Mouse (Mus musculus): ENCODE results near the gene Ybx1. TPM values are rescaled to one million over a fixed set of nuclear protein-coding genes. Genes with fewer than 3 reads are reported as not detected.
"Not testable (repeated sequence)": the region's sequence is repeated elsewhere in the genome, so short reads cannot be mapped to it uniquely, and the experiment has no call there.

Gene Ybx1
- 100 to 1,000 TPM; 547 to 553 TPM for total RNA-seq (2021)
- long read RNA-seq, experiment 1, transcript Ybx1-201 (8 exons, 1,628 nt), result major isoform, 391 of 416 reads
- long read RNA-seq, experiment 1, partial matches to known transcripts, result 7 of 416 reads
- long read RNA-seq, experiment 1, other reads (novel, unspliced or antisense), result 17 of 416 reads
- long read RNA-seq, experiment 2, transcript Ybx1-201 (8 exons, 1,628 nt), result major isoform, 466 of 505 reads
- long read RNA-seq, experiment 2, partial matches to known transcripts, result 12 of 505 reads
- long read RNA-seq, experiment 2, other reads (novel, unspliced or antisense), result 26 of 505 reads

DNA sequence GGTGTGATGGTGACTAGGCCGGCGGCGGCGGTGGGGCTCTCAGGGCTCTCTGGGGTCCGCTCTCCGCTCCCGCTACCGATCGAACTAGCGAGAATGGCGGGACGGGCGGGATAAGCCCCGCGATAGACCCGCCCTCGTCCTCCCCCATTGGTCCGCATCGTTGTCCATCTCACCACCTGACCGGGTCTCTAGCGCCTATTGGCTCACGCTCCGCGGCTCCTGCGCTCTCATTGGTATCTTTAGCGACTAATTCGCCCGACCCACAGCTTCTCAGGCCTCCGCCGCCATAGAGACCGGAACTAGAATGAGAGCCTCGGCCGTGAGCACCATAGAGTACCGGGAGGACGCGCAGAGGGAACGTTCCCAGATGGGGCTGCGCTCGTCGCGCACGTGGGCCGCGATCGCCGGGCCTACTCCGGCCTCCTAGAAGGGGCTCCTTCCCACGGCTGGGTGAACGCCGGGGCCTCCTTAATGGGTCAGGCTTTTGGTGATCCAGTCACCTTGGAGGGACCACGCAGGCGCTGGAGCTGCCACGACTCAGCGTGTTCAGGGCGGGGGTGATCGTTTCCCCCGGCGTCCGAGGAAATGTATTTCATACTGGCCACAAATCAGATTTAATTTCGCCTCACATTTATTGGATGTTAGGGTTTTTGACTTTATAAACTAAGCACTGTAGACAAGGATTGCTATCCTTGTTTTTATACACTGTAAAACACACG, at the start of gene Ybx1:
TSS of gene Ybx1 (minus strand) at position 190 of the 719 bp plus-strand sequence.
- peak; percentile 100 for DNase-seq

DNA sequence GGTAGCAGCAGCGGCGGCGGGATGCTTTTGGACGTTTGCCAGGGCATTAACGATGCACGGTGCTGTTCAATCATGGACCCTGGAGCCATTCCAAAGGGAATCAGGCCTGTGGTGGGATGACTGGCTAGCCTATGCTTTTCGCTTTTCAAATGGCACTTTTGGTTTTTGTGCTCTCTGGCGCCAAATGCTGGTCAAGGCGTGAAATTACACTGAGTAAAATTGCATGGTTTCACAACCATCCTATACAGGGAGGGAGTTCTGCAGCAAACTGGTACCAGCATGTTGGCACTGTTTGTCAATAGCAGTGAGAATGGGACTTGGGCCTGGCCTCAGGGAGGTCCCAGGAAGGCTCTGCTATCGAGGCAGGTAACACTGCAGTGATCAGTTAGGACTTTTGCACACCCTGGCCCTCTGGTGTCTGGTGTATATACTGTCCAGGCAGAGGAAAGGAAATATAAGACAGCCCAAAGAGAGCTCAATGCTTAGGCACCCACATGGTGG, 44.5 kb upstream of the Ybx1 start:
- peak; percentile 28 for DNase-seq

DNA sequence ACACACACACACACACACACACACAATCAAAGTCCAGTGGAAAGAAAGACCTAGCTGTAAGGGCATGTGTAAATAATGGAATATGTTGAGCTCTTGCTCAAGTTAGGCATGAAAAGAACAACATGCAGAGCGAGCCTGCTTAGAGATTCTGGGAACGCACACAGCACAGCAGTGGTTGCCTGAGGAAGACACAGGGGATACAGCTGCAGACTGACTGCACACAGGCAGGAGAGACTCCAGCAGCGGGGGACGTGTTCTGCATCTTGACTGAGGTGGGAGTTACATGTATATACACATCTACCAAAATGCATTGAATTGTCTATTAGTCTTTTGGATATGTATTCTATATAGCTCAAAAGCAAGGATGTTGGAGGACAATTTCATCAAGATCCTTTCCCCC, 44.0 kb upstream of the Ybx1 start:
- no peak for DNase-seq

DNA sequence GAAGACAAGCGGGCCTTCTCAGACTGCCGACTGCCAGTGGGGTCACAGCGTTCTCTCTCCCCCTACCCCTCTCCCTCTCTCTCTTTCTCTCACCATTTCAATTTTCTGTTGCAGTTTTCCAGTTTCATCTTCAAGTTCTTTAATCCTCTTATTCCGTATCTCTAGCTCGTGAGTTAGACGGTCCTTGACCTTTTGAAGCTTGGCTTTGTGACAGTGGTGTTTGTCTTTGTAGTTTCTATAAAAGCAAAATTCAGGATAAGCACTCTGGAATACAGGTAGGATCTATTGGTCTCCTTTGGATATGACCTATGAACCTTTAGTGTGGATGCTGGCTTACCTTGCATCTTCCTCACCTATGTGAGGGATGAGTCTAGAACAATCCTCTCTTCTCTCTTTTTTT, 39.1 kb upstream of the Ybx1 start:
- DNase-seq, result no peak

DNA sequence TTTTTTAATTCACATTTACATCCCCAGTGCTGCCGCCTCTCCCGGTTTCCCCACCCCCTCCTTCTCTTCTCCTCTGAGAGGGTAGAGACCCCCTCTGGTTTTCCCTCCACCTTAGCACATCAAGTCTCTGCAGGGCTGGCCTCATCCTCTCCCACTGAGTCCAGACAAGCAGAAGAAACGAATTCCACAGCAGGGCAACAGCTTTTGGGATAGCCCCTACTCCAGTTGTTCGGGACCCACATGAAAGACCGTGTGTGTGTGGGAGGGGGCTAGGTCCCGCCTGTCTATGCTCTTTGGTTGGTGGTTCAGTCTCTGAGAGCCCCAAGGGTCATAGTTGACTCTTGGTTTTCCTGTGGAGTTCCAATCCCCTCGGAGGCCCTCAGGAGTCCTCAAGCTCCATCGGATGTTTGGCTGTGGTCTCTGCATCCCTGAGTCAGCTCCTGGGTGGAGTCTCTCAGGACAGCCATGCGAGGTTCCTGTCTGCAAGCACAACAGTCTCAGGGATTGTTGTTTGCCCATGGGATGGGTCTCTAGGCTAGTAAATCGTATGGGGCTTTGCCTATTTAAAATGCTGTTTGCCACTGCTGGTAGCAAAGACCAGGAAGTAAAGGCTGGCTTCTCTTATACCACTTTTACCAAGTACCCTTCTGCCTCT, 26.6 kb upstream of the Ybx1 start:
- DNase-seq, result no peak

DNA sequence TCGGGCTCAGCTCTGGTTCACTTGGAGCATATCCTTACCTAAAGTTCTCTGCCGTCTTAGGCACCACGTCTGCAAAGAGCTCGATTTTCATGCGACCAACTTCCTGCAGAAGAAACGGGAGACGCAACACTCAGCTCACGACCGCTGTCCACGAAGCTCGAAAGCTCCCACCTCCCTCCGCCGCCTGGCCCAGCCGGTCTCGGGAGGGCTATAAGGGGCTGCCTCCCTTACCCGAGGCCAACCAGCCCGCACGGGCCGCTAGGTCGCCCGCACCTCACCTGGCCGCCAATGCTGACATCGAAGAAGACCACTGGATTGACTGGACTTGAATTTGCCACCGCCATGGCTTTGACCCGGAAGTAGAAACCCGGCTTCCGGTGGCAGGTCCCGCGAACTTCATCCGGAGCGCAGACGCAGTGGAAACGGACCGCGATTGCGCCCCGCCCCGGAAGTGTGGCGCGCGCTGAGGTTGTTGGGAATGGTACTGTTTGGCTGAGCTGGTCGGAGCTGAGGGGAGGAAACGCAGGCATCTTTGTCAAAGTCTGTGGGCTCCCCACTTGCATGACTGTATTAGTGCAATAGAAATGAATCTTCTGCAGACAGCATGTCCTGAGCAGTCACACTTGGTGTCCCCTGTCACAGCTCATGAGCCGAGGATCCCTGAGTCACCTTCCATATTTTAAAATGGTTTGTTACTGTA, 25.9 kb upstream of the Ybx1 start, which contains the start of gene Ppih:
TSS of gene Ppih (minus strand) at position 416 of the 700 bp plus-strand sequence.
- peak; percentile 96 for DNase-seq

DNA sequence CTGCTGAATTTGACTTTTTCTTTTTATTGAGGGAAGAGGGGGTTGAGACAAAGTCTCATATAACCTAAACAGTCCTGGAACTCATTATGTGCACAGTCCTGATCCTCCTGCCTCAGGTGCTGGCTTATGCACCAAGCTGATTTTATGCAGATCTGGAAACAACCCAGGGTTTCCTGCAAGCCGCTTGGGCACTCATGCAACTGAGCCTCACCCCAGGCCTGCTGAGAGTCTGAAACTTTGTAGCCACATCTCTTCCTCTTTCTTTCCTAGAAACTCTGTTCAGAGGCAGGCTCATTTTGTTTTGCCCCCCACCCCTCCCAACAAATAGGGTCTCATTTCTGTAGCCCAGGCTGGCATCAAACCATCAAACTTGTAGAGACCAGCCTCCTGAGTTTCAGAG, 19.4 kb upstream of the Ybx1 start:
- no peak for DNase-seq

DNA sequence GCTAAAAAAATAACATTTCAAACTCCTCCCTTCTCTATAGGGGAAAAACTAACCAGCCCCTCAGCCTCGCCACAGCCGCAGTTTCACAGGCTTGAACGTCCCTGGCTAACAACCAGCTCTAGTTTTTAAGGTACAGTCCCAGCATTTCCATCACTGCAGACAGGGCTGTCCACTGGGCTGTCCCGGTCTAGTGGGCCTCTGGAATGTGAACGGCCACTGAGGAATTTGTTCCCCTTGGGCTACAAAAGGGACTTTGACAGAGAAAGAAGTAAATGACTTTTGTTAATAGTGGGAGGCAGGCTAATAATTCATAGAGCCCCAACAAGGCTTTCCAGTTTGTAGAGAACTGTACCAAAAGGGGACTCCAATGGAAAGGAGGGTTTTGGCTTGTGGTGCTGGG, 11.0 kb upstream of the Ybx1 start:
- no peak for DNase-seq

DNA sequence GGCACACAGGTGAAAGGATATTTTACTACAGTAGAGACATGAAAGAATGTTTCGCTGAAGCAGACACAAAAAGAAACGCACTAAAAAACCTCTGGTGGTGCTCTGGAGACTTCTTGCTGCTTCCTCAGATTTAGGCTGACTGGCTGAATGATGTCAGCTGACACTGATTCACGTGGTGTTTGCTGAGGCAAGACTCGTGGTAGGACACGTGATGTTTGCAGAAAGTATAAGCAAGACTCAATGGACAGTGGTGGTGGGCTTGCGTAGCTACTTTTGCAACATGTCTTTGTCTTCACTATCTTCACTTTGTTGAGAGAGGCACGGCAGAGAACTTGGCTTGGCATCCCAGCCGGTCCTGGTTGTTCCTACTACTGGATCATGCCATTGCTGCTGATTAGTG, 8.9 kb upstream of the Ybx1 start:
- no peak for DNase-seq

DNA sequence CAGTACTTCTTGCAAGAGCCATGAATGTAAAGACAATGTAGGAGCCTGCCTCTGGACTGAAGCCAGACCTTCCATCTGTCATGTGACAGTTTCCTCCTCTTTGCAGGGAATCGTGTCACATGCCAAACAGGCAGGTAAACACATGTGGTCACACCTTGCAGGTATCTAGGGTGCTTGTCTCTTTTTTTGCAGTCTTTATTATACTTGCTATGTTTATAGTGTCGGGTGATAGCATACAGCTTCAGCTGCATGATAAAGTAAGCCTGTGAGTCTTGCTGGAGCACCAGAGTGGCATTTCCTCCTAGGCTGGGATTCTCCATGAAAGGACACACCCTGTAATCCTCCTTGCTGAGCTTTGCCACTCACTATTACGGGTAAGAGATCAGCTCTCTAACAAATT, 7.4 kb upstream of the Ybx1 start:
- DNase-seq, result no peak

DNA sequence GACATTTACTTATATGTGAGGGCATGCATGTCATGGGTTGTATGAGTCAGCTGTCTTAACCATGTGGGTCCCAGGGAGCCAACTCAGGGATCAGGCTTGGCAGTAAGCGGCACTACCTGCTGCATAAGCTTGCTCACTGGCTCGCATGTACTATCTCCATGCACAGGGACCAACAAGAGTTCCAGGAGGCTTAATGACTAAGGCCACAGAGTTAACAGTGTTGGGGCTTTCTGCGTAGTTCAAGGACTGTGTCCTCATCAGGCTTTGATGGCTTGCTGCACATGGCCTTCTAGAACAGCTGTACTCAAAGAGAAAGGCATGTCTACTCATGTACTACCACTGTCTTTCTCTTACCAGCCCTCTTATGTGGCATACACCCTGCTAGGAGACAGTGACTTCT, 6.4 kb upstream of the Ybx1 start:
- DNase-seq, result no peak

DNA sequence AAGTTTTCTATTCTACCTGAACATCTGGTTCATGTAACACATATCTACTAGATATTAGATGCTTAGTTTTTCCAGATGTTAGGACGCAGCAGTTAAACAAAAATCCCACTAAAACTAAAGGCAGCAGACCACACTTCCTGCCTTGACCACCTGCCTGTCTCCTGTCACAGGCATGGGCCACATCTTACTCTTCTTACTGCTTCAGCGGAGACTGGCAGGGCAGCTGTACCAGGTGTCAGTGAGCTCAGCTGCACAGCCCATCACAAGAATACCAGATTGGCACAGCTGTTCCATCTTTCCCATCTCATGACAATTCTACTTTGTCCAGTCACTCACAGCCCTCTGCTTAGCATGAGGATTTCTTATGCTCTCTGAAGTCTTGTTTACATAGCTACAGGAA, 3.0 kb upstream of the Ybx1 start:
- DNase-seq, result no peak

DNA sequence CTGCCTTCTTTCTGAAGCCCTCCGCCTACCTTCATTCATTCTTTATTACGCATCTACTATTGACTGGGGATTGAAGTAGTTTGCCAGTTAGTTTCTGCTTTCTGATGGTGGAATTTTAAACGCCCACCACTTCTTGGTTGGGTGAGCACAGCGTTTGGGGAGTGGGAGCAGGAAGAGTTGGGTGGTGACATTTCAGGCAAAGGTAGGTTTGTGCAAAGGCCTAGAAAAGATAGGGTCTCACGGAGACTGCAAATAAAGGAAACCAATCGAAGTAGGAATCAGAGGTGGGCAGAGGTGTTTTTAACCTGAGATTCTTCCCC, 690 bp upstream of the Ybx1 start:
- DNase-seq, result no peak

DNA sequence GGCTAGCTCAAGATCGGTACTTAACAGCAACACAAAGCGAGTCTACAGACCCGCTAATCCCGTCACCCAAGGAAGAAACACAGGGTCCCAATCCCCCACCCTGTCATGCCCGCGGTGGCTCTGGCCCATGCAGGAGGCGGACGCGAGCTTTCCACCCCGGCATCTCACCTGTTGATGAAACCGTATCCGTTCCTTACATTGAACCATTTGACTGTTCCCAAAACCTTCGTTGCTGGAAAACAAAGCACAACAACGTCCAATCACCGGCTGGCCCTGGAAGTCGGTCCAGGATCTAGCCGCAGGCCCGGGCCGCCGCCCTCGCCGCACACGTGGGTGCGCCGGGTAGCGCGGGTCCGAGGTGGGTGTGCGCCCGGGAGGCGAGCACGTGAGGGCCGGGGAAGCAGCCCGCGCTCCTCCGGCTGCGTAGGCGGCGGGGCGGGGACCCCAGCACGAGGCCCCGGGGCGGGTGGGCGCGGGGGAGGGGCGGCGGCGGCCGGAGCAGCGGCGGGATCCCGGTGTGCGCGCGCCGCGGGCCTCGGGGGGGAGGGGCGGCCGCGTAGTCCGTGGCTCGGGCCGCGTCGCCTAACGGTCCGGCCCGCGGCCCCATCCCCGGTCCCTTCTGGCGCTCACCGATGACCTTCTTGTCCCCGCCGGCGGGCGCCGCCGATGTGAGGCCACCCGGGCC, 688 bp downstream of the Ybx1 start:
- DNase-seq, result peak; percentile 51

DNA sequence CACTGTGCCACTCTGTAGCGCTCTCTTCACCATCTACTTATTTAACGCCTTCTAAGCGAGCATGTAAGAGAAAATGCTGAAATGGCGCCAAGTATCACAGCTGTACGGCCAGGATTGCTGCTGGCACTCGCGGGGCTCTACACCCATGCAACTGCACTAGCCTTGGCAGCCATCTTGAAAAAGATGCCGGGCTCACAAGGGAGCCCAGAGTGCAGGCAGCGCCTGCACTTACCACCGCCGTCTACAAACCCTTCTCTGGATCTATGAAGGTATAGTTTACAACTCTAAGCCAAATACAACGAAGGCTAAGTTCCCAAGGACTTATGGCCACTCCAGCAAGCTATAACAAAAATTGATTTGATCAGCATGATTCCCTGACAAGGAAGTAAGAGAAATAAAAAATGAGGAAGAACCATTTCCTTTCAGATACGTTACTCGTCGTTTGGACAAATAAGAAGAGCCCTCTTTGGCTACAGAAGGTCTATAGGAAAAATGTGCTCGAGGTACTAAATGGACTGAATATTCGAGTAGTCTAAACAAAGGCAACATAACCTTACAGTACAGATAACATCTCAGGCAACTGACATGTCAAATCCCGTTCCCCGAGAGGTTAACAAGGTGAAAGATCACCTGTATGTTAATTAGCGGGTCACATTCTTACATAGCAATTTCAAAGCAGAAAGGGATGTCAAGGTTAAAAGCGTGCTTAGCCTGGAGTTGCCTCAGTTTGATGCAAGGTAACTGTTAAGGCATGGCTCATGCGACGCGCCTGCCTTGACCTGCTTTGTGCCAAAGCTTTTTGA, 1.4 kb downstream of the Ybx1 start:
- DNase-seq, result peak; percentile 35

DNA sequence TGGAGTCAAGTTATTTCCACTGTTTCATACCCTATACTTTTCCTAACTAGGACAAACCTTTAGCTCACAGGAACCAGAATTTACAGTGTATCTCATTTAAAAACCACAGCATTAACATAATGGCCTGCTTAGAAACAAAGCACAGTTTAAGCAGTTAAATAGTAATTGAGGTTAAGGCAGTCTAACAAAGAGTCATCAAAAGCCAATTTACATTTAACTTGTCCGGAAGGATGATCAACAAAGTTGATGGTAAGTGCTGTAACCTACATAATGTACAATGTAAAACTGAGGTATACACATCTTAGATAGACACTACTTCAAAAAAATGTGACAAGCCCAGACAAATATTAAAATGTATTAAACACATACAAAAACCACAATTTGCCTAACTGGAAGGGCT, 2.5 kb downstream of the Ybx1 start:
- no peak for DNase-seq

DNA sequence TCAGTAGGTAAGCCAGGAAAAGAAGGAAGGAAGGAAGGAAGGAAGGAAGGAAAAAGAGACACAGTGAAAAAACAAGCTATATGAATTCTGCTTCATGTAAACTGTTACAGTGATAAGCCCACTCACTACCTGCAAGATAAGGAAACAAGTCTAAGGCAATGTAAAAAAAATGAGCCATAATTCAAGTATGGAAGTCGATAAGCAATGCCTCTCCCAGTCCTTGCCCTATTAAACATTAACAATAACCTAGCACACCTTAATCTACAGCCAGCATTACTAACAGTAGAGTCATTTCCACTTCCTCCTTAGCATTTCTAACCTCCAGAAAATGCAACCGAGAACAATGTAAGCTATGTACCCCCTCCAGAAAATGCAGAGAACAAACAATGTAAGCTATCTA, 9.1 kb downstream of the Ybx1 start:
- DNase-seq, result no peak

DNA sequence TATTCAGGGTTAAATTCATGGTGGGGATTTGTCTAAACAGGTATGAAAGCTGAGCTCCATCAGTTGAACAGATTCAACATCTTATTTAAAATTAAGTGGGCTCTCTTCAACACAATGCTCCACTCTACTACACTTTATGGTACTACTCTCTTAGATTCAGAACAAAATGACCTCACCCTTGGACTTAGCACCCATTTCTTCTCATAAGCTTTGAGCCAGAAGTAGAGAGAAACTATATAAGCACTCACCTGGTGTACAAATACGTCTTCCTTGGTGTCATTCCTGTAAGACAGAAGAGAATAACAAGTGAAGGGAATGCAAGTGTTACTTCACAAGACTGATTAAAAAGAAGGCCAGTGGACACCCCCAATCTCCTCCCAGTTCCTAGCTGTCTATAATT, 9.5 kb downstream of the Ybx1 start:
- no peak for DNase-seq

DNA sequence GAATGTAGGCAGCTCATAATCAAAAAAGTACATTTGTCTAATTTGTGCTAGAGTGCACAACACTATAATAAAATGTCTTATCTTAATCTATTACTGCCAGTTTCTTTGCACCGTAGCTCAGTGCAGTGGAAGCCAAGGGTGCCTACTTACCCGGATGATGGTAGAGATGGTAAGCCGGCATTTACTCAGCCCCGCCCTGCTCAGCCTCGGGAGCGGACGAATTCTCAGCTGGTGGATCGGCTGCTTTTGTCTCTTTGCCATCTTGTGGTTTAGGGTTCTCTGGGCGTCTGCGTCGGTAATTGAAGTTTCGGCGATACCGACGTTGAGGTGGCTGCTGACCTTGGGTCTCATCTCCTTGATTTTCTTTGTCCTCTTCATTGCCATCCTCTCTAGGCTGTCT, 15.6 kb downstream of the Ybx1 start:
- not testable (repeated sequence) for DNase-seq

DNA sequence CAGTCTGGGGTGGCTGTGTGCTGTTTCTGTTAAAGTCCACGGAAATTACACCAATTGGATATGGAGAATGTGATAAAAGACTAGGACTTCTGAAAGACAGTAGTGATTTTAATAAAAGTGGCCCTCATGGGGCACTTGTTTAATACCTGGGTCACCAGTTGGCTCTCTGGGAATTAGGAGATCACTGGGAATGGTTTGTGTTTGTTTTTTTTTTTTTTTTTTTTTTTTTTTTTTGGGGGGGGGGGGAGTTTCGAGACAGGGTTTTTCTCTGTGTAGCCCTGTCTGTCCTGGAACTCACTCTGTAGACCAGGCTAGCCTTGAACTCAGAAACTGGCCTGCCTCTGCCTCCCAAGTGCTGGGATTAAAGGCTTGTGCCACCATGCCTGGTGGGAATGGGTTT, 18.7 kb downstream of the Ybx1 start:
- DNase-seq, result no peak

DNA sequence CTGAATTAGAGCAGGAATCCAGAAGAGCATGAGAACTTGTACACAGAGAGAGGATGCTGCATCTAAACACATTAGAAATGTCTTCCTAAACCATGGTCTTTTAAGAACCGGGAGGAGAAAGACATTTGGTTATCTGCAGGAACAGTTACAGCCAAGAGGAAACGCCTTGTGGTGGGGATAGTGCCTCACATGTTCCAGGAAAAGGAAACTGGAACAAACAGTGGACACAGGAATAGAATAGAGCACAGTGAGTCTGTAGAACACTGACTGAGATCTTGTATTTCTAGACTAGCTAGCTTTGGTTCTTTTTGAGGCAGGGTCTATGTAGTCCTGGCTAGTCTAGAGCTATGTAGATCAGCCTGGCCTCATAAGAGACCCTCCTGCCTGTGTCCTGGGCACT, 19.2 kb downstream of the Ybx1 start:
- DNase-seq, result no peak

Data from gastrocnemius, postnatal 10 days (tissue).